Mouse (Mus musculus): ENCODE data around the gene Ide. TPM values are rescaled to one million over a fixed set of nuclear protein-coding genes. Genes with fewer than 3 reads are reported as not detected.
A peak's percentile ranks its signal among the peaks of the same experiment; 100 is the strongest.

The Ide gene
- polyA plus RNA-seq, 1 experiment from 2014 or later, result 37.3 TPM

DNA sequence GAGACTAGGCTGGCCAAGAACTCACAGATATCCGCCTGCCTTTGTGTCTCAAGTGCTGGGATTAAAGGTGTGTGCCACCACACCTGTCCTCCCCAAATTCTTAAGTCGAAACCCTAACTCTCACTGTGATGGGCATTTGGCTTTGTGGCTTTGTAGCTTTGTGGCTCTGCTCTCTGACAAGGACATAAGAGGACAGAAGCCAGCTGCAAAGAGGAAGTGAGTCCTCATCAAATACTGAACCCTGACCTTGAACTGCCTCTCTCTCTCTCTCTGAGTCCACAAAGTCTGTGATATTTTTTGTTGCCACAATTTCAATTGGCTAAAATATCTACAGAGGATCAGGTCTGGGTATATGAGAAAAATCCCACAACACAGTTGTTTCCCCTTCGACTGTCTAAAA is 89.5 kb downstream of the Ide start:
- DNase-seq (ENCODE audit: low spot score) (no peak), ATAC-seq (replicated peaks; ENCODE audit: low FRiP score, low read depth) (no peak)
- no peak overlapping the region for H3K4me2 ChIP-seq (ENCODE audit: low read length)
- 77% methylated on average over 3 of the region's 3 CpGs for WGBS
- no peak for TF ChIP-seq CTCF (IDR thresholded peaks at IDR 0.05; ENCODE audit: low read depth)
- H3K9me3 ChIP-seq (replicated peaks; ENCODE audit: low read length), result no peaks in the 10 kb centered on the region
- no peak overlapping the region for H3K4me3 ChIP-seq (replicated peaks; ENCODE audit: low read depth, low read length)
- H3K27me3 ChIP-seq (ENCODE audit: insufficient read depth, low read length), result no peaks in the 10 kb centered on the region
- H3K36me3 ChIP-seq (ENCODE audit: insufficient read depth, low read length), result no peaks in the 10 kb centered on the region
- no peak overlapping the region for H3K27ac ChIP-seq
- H3K9ac ChIP-seq (ENCODE audit: low read depth, low read length), result no peak overlapping the region
- no peaks in the 10 kb centered on the region for H3K4me1 ChIP-seq (replicated peaks; ENCODE audit: insufficient read depth, low read length)

DNA sequence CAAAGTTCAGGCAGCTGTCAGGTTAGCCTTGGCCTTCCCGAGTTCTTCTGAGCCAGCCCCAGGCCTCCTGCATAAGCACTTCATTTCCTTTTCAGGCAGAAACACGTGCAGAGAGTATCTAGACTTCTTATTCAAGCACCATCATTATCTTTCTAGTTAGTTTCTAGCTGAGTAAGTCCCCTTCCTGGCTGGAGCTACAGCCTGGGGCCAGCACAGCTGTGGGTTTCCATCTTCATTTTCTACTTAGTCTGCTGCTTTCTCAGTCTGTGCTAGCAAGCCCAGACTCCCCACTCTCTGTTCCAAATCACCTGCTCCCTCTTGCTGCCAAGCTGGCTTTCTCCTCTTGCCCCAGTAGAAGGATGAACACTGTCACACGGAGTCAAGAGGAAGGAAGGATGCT is 90.8 kb downstream of the Ide start:
- H3K36me3 ChIP-seq (ENCODE audit: insufficient read depth, low read length), result no peaks in the 10 kb centered on the region
- H3K27ac ChIP-seq, result no peak overlapping the region
- H3K9ac ChIP-seq (ENCODE audit: low read depth, low read length), result no peak overlapping the region
- no peak for TF ChIP-seq CTCF (IDR thresholded peaks at IDR 0.05; ENCODE audit: low read depth)
- H3K9me3 ChIP-seq (replicated peaks; ENCODE audit: low read length), result no peaks in the 10 kb centered on the region
- no peak for ATAC-seq (replicated peaks; ENCODE audit: low FRiP score, low read depth)
- no peak for DNase-seq (ENCODE audit: low spot score)
- H3K4me1 ChIP-seq (replicated peaks; ENCODE audit: insufficient read depth, low read length), result no peaks in the 10 kb centered on the region
- no peak overlapping the region for H3K4me2 ChIP-seq (ENCODE audit: low read length)
- H3K27me3 ChIP-seq (ENCODE audit: insufficient read depth, low read length), result no peaks in the 10 kb centered on the region
- H3K4me3 ChIP-seq (replicated peaks; ENCODE audit: low read depth, low read length), result no peak overlapping the region
- 42% methylated on average over 3 of the region's 3 CpGs for WGBS

DNA sequence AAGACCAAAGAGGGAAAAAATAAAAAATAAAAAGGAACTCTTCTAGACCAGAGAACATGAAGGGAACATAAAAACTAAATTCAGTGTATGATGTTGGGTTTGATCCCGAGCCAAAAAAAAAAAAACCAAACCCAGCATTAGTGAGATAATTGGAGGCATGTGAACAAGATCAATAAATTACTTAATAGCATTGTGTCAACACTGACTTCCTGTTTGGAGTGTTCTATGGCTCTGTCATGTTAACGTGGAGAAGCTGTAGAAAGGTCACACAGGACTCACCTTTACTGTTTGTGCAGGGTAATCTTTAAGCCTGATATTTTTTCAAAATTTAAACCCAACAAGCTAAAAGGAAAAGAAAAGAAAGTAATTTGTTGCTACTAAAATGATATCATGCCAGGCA is 94.9 kb downstream of the Ide start:
- DNase-seq (ENCODE audit: low spot score), result no peak

GRCm38 (mm10) chr19:37241201-37241600 is 96.5 kb downstream of the Ide start:
- TF ChIP-seq CTCF (IDR thresholded peaks at IDR 0.05; ENCODE audit: low read depth), result peak; percentile 17; the same call in 1 of the 2 replicates
- H3K27ac ChIP-seq, result no peak overlapping the region
- WGBS, result 76% methylated on average over 5 of the region's 5 CpGs
- H3K27me3 ChIP-seq (ENCODE audit: insufficient read depth, low read length), result no peaks in the 10 kb centered on the region; the same call in 1 of the 2 replicates
- no peak overlapping the region for H3K9ac ChIP-seq (ENCODE audit: low read depth, low read length)
- H3K4me3 ChIP-seq (replicated peaks; ENCODE audit: low read depth, low read length), result no peak overlapping the region
- no peak for DNase-seq (ENCODE audit: low spot score)
- no peaks in the 10 kb centered on the region for H3K4me1 ChIP-seq (replicated peaks; ENCODE audit: insufficient read depth, low read length)
- H3K36me3 ChIP-seq (ENCODE audit: insufficient read depth, low read length), result no peaks in the 10 kb centered on the region
- ATAC-seq (replicated peaks; ENCODE audit: low FRiP score, low read depth), result no peak
- H3K9me3 ChIP-seq (replicated peaks; ENCODE audit: low read length), result no peaks in the 10 kb centered on the region
- H3K4me2 ChIP-seq (ENCODE audit: low read length), result no peak overlapping the region

More for the DNA sequence above, 94.9 kb downstream of the Ide start:
- Histone ChIP-seq H3K4me2 (ENCODE audit: low read length) (no peak overlapping the region), H3K4me3 (replicated peaks; ENCODE audit: low read depth, low read length) (no peak overlapping the region), H3K4me1 (replicated peaks; ENCODE audit: insufficient read depth, low read length) (no peaks in the 10 kb centered on the region), H3K9ac (ENCODE audit: low read depth, low read length) (no peak overlapping the region), H3K9me3 (replicated peaks; ENCODE audit: low read length) (no peaks in the 10 kb centered on the region), H3K27ac (no peak overlapping the region), H3K36me3 (ENCODE audit: insufficient read depth, low read length) (no peaks in the 10 kb centered on the region), H3K27me3 (ENCODE audit: insufficient read depth, low read length) (no peaks in the 10 kb centered on the region)
- ATAC-seq (replicated peaks; ENCODE audit: low FRiP score, low read depth), result no peak
- no peak for TF ChIP-seq CTCF (IDR thresholded peaks at IDR 0.05; ENCODE audit: low read depth)
- 31% methylated on average over 2 of the region's 2 CpGs for WGBS

- ATAC-seq (replicated peaks; ENCODE audit: low FRiP score, low read depth), result no peak
- H3K27ac ChIP-seq, result no peak overlapping the region
- no peaks in the 10 kb centered on the region for H3K4me1 ChIP-seq (replicated peaks; ENCODE audit: insufficient read depth, low read length)
- no peak overlapping the region for H3K4me2 ChIP-seq (ENCODE audit: low read length)
- no peaks in the 10 kb centered on the region for H3K9me3 ChIP-seq (replicated peaks; ENCODE audit: low read length)
- WGBS, result 22% methylated on average over 4 of the region's 4 CpGs
- H3K4me3 ChIP-seq (replicated peaks; ENCODE audit: low read depth, low read length), result no peak overlapping the region
- H3K27me3 ChIP-seq (ENCODE audit: insufficient read depth, low read length), result peaks cover under 1% of the 10 kb centered on the region; the same call in 1 of the 2 replicates
- no peak overlapping the region for H3K9ac ChIP-seq (ENCODE audit: low read depth, low read length)
- DNase-seq (ENCODE audit: low spot score), result peak; percentile 86
- no peak for TF ChIP-seq CTCF (IDR thresholded peaks at IDR 0.05; ENCODE audit: low read depth)
- H3K36me3 ChIP-seq (ENCODE audit: insufficient read depth, low read length), result no peaks in the 10 kb centered on the region
Measured at GRCm38 (mm10) chr19:37239096-37239495, 98.6 kb downstream of the Ide start.

DNA sequence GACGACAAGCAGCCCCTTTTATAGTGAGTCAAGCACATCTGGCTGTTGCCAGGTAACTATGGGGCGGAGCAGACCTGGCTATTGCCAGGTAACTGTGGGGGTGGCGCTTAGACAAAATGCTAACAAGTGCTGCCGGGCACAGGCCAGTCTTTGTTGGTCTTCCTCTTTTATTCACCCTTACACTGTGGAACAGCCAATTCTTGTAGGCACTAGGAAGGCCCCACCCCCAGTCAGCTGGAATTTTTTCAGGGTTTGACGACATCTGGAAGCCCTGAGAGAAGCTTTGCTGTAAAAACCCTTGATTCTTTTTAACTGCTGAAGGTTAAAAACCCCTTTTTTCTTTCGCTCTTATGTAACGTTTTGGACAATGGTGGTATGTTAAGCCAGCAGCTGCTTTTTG is 99.0 kb downstream of the Ide start:
- Histone ChIP-seq H3K4me3 (replicated peaks; ENCODE audit: low read depth, low read length) (no peak overlapping the region), H3K9ac (ENCODE audit: low read depth, low read length) (no peak overlapping the region), H3K27me3 (ENCODE audit: insufficient read depth, low read length) (peaks cover 5% of the 10 kb centered on the region; the same call in 1 of the 2 replicates), H3K4me1 (replicated peaks; ENCODE audit: insufficient read depth, low read length) (no peaks in the 10 kb centered on the region), H3K27ac (no peak overlapping the region), H3K4me2 (ENCODE audit: low read length) (no peak overlapping the region), H3K36me3 (ENCODE audit: insufficient read depth, low read length) (no peaks in the 10 kb centered on the region), H3K9me3 (replicated peaks; ENCODE audit: low read length) (no peaks in the 10 kb centered on the region)
- 17% methylated on average over 7 of the region's 7 CpGs for WGBS
- DNase-seq (ENCODE audit: low spot score) (no peak), ATAC-seq (replicated peaks; ENCODE audit: low FRiP score, low read depth) (no peak)
- TF ChIP-seq CTCF (IDR thresholded peaks at IDR 0.05; ENCODE audit: low read depth), result no peak
